In genomic region chr8:111391268-111391667, GRCm38 (mm10) we compare ENCODE assay signal across 35 mouse cellular contexts. TPM values are rescaled to one million over a fixed set of nuclear protein-coding genes. Genes with fewer than 3 reads are reported as not detected.
A peak's percentile ranks its signal among the peaks of the same experiment; 100 is the strongest.
DNase-seq lines count a peak whose midpoint lies in the region; ATAC-seq and TF ChIP-seq lines count a peak whose summit lies in the region.
"Had no signal": no experiment of that assay in that cellular context is flagged by ENCODE, and none has a peak within 500 bp of the region (broad histone marks: within the 10 kb centered on the region; RNA-seq: fewer than 3 reads in every experiment).

No protein-coding gene starts in this region.

- DNase-seq in kidney, adult 11 months = peak; percentile 40
- DNase-seq in kidney, adult 8-10 months = no peak
- peak; percentile 7 for DNase-seq in liver, adult 2 months (ENCODE audit: extremely low read depth, low read depth, low spot score)
- DNase-seq in urinary bladder, postnatal 36 days (ENCODE audit: low spot score in 2 of 2) = peak; percentile 51 to 53
- DNase-seq in urinary bladder, postnatal 25 days (ENCODE audit: low spot score) = no peak
- DNase-seq in frontal cortex, postnatal 25 days (ENCODE audit: low spot score in 2 of 2) = no peak
- DNase-seq: adrenal gland, adult 8-10 months; cerebellum, adult 8-10 months; cerebellum, postnatal 25 days; embryo, embryonic 11 days; heart, adult 2 months; heart, postnatal 4 days; layer of hippocampus, postnatal 36 days; left cerebral cortex, postnatal 4 days; lung, postnatal 36 days; retina, postnatal 1 day; right cerebral cortex, postnatal 14 days; thymus, postnatal 4 days had no signal

- no peak for ATAC-seq in liver, embryonic 12.5 days
- ATAC-seq in erythroid progenitor cell, adult 5-6 weeks (replicated peaks; ENCODE audit: low FRiP score, poor library complexity, severe bottlenecking) = no peak
- ATAC-seq: forebrain, embryonic 16.5 days; intestine, postnatal 0 days; midbrain, embryonic 13.5 days had no signal

- H3K4me1 ChIP-seq in liver, adult 2 months (ENCODE audit: control insufficient read depth, insufficient read depth, low read length) = peaks cover 1% of the 10 kb centered on the region; the same call in 1 of the 2 replicates
- H3K4me1 ChIP-seq in liver, embryonic 12.5 days = peaks cover 9% of the 10 kb centered on the region

- 0 out of 2 replicates have a peak, but pooled peaks cover 3% of the 10 kb centered on the region for H3K27me3 ChIP-seq in liver, adult 2 months (ENCODE audit: control insufficient read depth, insufficient read depth, low read length)
- H3K27me3 ChIP-seq in liver, embryonic 12.5 days (replicated peaks) = peaks cover 92% of the 10 kb centered on the region

- no peak for TF ChIP-seq CTCF in liver, adult 2 months (IDR thresholded peaks at IDR 0.05; ENCODE audit: low read depth, low read length)

- no peaks in the 10 kb centered on the region for H3K9me3 ChIP-seq in liver, embryonic 12.5 days (replicated peaks)
- H3K9me3 ChIP-seq: embryonic facial prominence, embryonic 12.5 days; forebrain, embryonic 10.5 days; G1E; heart, embryonic 12.5 days; hindbrain, embryonic 13.5 days; liver, embryonic 15.5 days; lung, embryonic 15.5 days; midbrain, embryonic 13.5 days; neural tube, embryonic 15.5 days had no signal

- H3K4me3 ChIP-seq in liver, adult 2 months (ENCODE audit: insufficient read depth, low read depth, low read length) = no peak overlapping the region
- H3K4me3 ChIP-seq in liver, embryonic 12.5 days = no peak overlapping the region
- H3K4me3 ChIP-seq: embryonic facial prominence, embryonic 12.5 days; forebrain, embryonic 10.5 days; heart, adult 2 months; heart, embryonic 12.5 days; hindbrain, embryonic 13.5 days; liver, embryonic 15.5 days; lung, embryonic 15.5 days; midbrain, embryonic 13.5 days; neural tube, embryonic 15.5 days had no signal

- no peak overlapping the region for H3K4me2 ChIP-seq in liver, embryonic 12.5 days
- H3K4me2 ChIP-seq: embryonic facial prominence, embryonic 12.5 days; heart, embryonic 12.5 days; hindbrain, embryonic 13.5 days; liver, embryonic 15.5 days; lung, embryonic 15.5 days; midbrain, embryonic 13.5 days; neural tube, embryonic 15.5 days had no signal

- H3K79me2 ChIP-seq in liver, adult 2 months (ENCODE audit: control insufficient read depth, insufficient read depth, low read length) = no peaks in the 10 kb centered on the region

- H3K27ac ChIP-seq in liver, adult 2 months (replicated peaks; ENCODE audit: insufficient read depth, low read depth, low read length) = no peak overlapping the region
- H3K27ac ChIP-seq in liver, embryonic 12.5 days = no peak overlapping the region
- H3K27ac ChIP-seq: embryonic facial prominence, embryonic 12.5 days; forebrain, embryonic 10.5 days; heart, adult 2 months; hindbrain, embryonic 13.5 days; kidney, postnatal 0 days; liver, embryonic 15.5 days; lung, embryonic 15.5 days; midbrain, embryonic 13.5 days; neural tube, embryonic 15.5 days had no signal

- H3K9ac ChIP-seq in liver, adult 2 months (ENCODE audit: low read depth, low read length) = no peak overlapping the region
- no peak overlapping the region for H3K9ac ChIP-seq in liver, embryonic 12.5 days
- H3K9ac ChIP-seq: embryonic facial prominence, embryonic 12.5 days; heart, embryonic 12.5 days; hindbrain, embryonic 13.5 days; liver, embryonic 15.5 days; lung, embryonic 15.5 days; midbrain, embryonic 13.5 days; neural tube, embryonic 15.5 days had no signal

- 25% methylated on average over 3 of the region's 3 CpGs for WGBS in liver, adult 2 months
- 19% methylated on average over 3 of the region's 3 CpGs for WGBS in liver, embryonic 12.5 days (ENCODE audit: insufficient replicate concordance)

- no peak for TF ChIP-seq POLR2A in liver, adult 2 months (IDR thresholded peaks at IDR 0.05; ENCODE audit: extremely low read depth, insufficient read depth, low read length)

- no peaks in the 10 kb centered on the region for H3K36me3 ChIP-seq in liver, adult 2 months (ENCODE audit: control insufficient read depth, insufficient read depth, low read length)
- H3K36me3 ChIP-seq in liver, embryonic 12.5 days = no peaks in the 10 kb centered on the region
- H3K36me3 ChIP-seq: embryonic facial prominence, embryonic 12.5 days; forebrain, embryonic 10.5 days; G1E; heart, embryonic 12.5 days; hindbrain, embryonic 13.5 days; liver, embryonic 15.5 days; lung, embryonic 15.5 days; midbrain, embryonic 13.5 days; neural tube, embryonic 15.5 days had no signal

RNA-seq across cellular contexts. Expression of gene Fa2h, which starts 2.4 kb away (rescaled TPM):
- 0.09 TPM in 1 of 2 replicates, not detected in the other for total RNA-seq in liver, adult 2 months (2014; rRNA removed)
- polyA plus RNA-seq in liver, adult 2 months (2012; rRNA removed) = 0.06 and 0.09 TPM in 2 replicates
- polyA plus RNA-seq in liver, embryonic 12.5 days (2016; fragmentation: Nextera tagmentation; extraction: Ambion mirVana) = not detected in 2 replicates
- total RNA-seq in erythroid progenitor cell, adult 5-6 weeks (2015; ENCODE audit: low replicate concordance) = not detected in 2 replicates
- not detected in 2 replicates for total RNA-seq in erythroid progenitor cell, adult 5-6 weeks (2017; ENCODE audit: low replicate concordance)
- total RNA-seq: megakaryocyte-erythroid progenitor cell, adult 5-6 weeks had no signal
- polyA plus RNA-seq: forebrain, embryonic 10.5 days; forebrain, embryonic 16.5 days; G1E; heart, embryonic 12.5 days; heart, postnatal 0 days; limb, embryonic 14.5 days; liver, embryonic 15.5 days had no signal

RNA-seq across cellular contexts. Expression of gene Mlkl, which starts 53.3 kb away (rescaled TPM):
- 6.0 and 6.4 TPM in 2 replicates for total RNA-seq in liver, adult 2 months (2014; rRNA removed)
- polyA plus RNA-seq in liver, adult 2 months (2012; rRNA removed) = 1.1 and 2.5 TPM in 2 replicates
- 1.9 TPM in 2 replicates for polyA plus RNA-seq in liver, embryonic 12.5 days (2016; fragmentation: Nextera tagmentation; extraction: Ambion mirVana)
- 15.1 and 20.5 TPM in 2 replicates for total RNA-seq in erythroid progenitor cell, adult 5-6 weeks (2015; ENCODE audit: low replicate concordance)
- total RNA-seq in erythroid progenitor cell, adult 5-6 weeks (2017; ENCODE audit: low replicate concordance) = 3.0 and 9.1 TPM in 2 replicates
- total RNA-seq: G1E had no signal
- polyA plus RNA-seq: G1E had no signal

Comparison
In these comparisons a context has a peak if more than half of its experiments do, and no peak if none do; other contexts are left out.
1. DNase-seq: peak in kidney, adult 11 months (single experiment), liver, adult 2 months (single experiment) and urinary bladder, postnatal 36 days (2 of 2); none in kidney, adult 8-10 months (0 of 2), urinary bladder, postnatal 25 days (single experiment) and frontal cortex, postnatal 25 days (0 of 2).